Mouse (Mus musculus): ENCODE data around the gene Vti1a. TPM values are rescaled to one million over a fixed set of nuclear protein-coding genes. Genes with fewer than 3 reads are reported as not detected.

The Vti1a gene
- polyA plus RNA-seq, 1 experiment from 2014 or later, result 28.4 TPM

- DNase-seq (ENCODE audit: low spot score) (no peak), ATAC-seq (replicated peaks; ENCODE audit: low FRiP score) (no peak)
- Histone ChIP-seq H3K4me2 (ENCODE audit: low read depth, low read length, severe bottlenecking) (no peak overlapping the region), H3K9me3 (ENCODE audit: control insufficient read depth, low read length) (no peaks in the 10 kb centered on the region), H3K4me3 (ENCODE audit: low read depth, low read length) (no peak overlapping the region), H3K4me1 (replicated peaks; ENCODE audit: control insufficient read depth, insufficient read depth, low read length) (no peaks in the 10 kb centered on the region), H3K27me3 (ENCODE audit: control insufficient read depth, insufficient read depth, low read length) (no peaks in the 10 kb centered on the region), H3K27ac (ENCODE audit: low read depth, low read length) (no peak overlapping the region), H3K9ac (ENCODE audit: low read length) (no peak overlapping the region), H3K36me3 (ENCODE audit: control insufficient read depth, insufficient read depth, low read length) (no peaks in the 10 kb centered on the region; the same call in 1 of the 2 replicates)
- WGBS, result 87% methylated on average over 5 of the region's 5 CpGs
Observed at GRCm38 (mm10) chr19:55508965-55509364, 192.9 kb downstream of the Vti1a start.

GRCm38 (mm10) chr19:55509618-55510017 lies 193.5 kb downstream of the Vti1a start:
- Histone ChIP-seq H3K27ac (ENCODE audit: low read depth, low read length) (no peak overlapping the region), H3K4me3 (ENCODE audit: low read depth, low read length) (no peak overlapping the region), H3K9me3 (ENCODE audit: control insufficient read depth, low read length) (no peaks in the 10 kb centered on the region), H3K4me2 (ENCODE audit: low read depth, low read length, severe bottlenecking) (no peak overlapping the region), H3K4me1 (replicated peaks; ENCODE audit: control insufficient read depth, insufficient read depth, low read length) (no peaks in the 10 kb centered on the region), H3K36me3 (ENCODE audit: control insufficient read depth, insufficient read depth, low read length) (no peaks in the 10 kb centered on the region; the same call in 1 of the 2 replicates), H3K27me3 (ENCODE audit: control insufficient read depth, insufficient read depth, low read length) (no peaks in the 10 kb centered on the region), H3K9ac (ENCODE audit: low read length) (no peak overlapping the region)
- 97% methylated on average over 8 of the region's 8 CpGs for WGBS
- DNase-seq (ENCODE audit: low spot score) (no peak), ATAC-seq (replicated peaks; ENCODE audit: low FRiP score) (no peak)

GRCm38 (mm10) chr19:55513941-55514340 lies 197.8 kb downstream of the Vti1a start:
- Histone ChIP-seq H3K9me3 (ENCODE audit: control insufficient read depth, low read length) (no peaks in the 10 kb centered on the region), H3K36me3 (ENCODE audit: control insufficient read depth, insufficient read depth, low read length) (no peaks in the 10 kb centered on the region), H3K4me3 (ENCODE audit: low read depth, low read length) (no peak overlapping the region), H3K4me1 (replicated peaks; ENCODE audit: control insufficient read depth, insufficient read depth, low read length) (no peaks in the 10 kb centered on the region), H3K9ac (ENCODE audit: low read length) (no peak overlapping the region), H3K27me3 (ENCODE audit: control insufficient read depth, insufficient read depth, low read length) (no peaks in the 10 kb centered on the region), H3K27ac (ENCODE audit: low read depth, low read length) (no peak overlapping the region), H3K4me2 (ENCODE audit: low read depth, low read length, severe bottlenecking) (no peak overlapping the region)
- ATAC-seq (replicated peaks; ENCODE audit: low FRiP score), result no peak
- DNase-seq (ENCODE audit: low spot score), result no peak
- 91% methylated on average over 4 of the region's 4 CpGs for WGBS

- WGBS, result 82% methylated on average over 2 of the region's 2 CpGs
- ATAC-seq (replicated peaks; ENCODE audit: low FRiP score), result no peak
- H3K4me2 ChIP-seq (ENCODE audit: low read depth, low read length, severe bottlenecking), result no peak overlapping the region
Observed at GRCm38 (mm10) chr19:55520236-55520635, 204.1 kb downstream of the Vti1a start.

GRCm38 (mm10) chr19:55523340-55523739 lies 207.2 kb downstream of the Vti1a start:
- Histone ChIP-seq H3K27ac (ENCODE audit: low read depth, low read length) (no peak overlapping the region), H3K4me2 (ENCODE audit: low read depth, low read length, severe bottlenecking) (no peak overlapping the region), H3K27me3 (ENCODE audit: control insufficient read depth, insufficient read depth, low read length) (no peaks in the 10 kb centered on the region), H3K9ac (ENCODE audit: low read length) (no peak overlapping the region), H3K4me1 (replicated peaks; ENCODE audit: control insufficient read depth, insufficient read depth, low read length) (no peaks in the 10 kb centered on the region), H3K36me3 (ENCODE audit: control insufficient read depth, insufficient read depth, low read length) (no peaks in the 10 kb centered on the region), H3K9me3 (ENCODE audit: control insufficient read depth, low read length) (no peaks in the 10 kb centered on the region), H3K4me3 (ENCODE audit: low read depth, low read length) (no peak overlapping the region)
- 77% methylated on average over 9 of the region's 9 CpGs for WGBS
- DNase-seq (ENCODE audit: low spot score) (no peak), ATAC-seq (replicated peaks; ENCODE audit: low FRiP score) (no peak)

More at GRCm38 (mm10) chr19:55520236-55520635, 204.1 kb downstream of the Vti1a start:
- no peak for DNase-seq (ENCODE audit: low spot score)
- no peak overlapping the region for H3K9ac ChIP-seq (ENCODE audit: low read length)
- H3K36me3 ChIP-seq (ENCODE audit: control insufficient read depth, insufficient read depth, low read length), result no peaks in the 10 kb centered on the region
- H3K4me1 ChIP-seq (replicated peaks; ENCODE audit: control insufficient read depth, insufficient read depth, low read length), result no peaks in the 10 kb centered on the region
- H3K4me3 ChIP-seq (ENCODE audit: low read depth, low read length), result no peak overlapping the region
- H3K27me3 ChIP-seq (ENCODE audit: control insufficient read depth, insufficient read depth, low read length), result no peaks in the 10 kb centered on the region
- no peak overlapping the region for H3K27ac ChIP-seq (ENCODE audit: low read depth, low read length)
- H3K9me3 ChIP-seq (ENCODE audit: control insufficient read depth, low read length), result no peaks in the 10 kb centered on the region

- Histone ChIP-seq H3K9ac (ENCODE audit: low read length) (no peak overlapping the region), H3K4me2 (ENCODE audit: low read depth, low read length, severe bottlenecking) (no peak overlapping the region), H3K4me1 (replicated peaks; ENCODE audit: control insufficient read depth, insufficient read depth, low read length) (no peaks in the 10 kb centered on the region), H3K36me3 (ENCODE audit: control insufficient read depth, insufficient read depth, low read length) (no peaks in the 10 kb centered on the region), H3K27me3 (ENCODE audit: control insufficient read depth, insufficient read depth, low read length) (no peaks in the 10 kb centered on the region), H3K9me3 (ENCODE audit: control insufficient read depth, low read length) (no peaks in the 10 kb centered on the region), H3K27ac (ENCODE audit: low read depth, low read length) (no peak overlapping the region), H3K4me3 (ENCODE audit: low read depth, low read length) (no peak overlapping the region)
- ATAC-seq (replicated peaks; ENCODE audit: low FRiP score) (no peak), DNase-seq (ENCODE audit: low spot score) (no peak)
- WGBS, result 93% methylated on average over 7 of the region's 7 CpGs
Observed at GRCm38 (mm10) chr19:55524385-55524784, 208.3 kb downstream of the Vti1a start.

GRCm38 (mm10) chr19:55525056-55525455 lies 209.0 kb downstream of the Vti1a start:
- DNase-seq (ENCODE audit: low spot score), result no peak
- H3K36me3 ChIP-seq (ENCODE audit: control insufficient read depth, insufficient read depth, low read length), result no peaks in the 10 kb centered on the region
- H3K4me3 ChIP-seq (ENCODE audit: low read depth, low read length), result no peak overlapping the region
- H3K27ac ChIP-seq (ENCODE audit: low read depth, low read length), result no peak overlapping the region
- ATAC-seq (replicated peaks; ENCODE audit: low FRiP score), result no peak
- no peaks in the 10 kb centered on the region for H3K9me3 ChIP-seq (ENCODE audit: control insufficient read depth, low read length)
- H3K4me1 ChIP-seq (replicated peaks; ENCODE audit: control insufficient read depth, insufficient read depth, low read length), result no peaks in the 10 kb centered on the region
- WGBS, result 78% methylated on average over 3 of the region's 3 CpGs
- H3K9ac ChIP-seq (ENCODE audit: low read length), result no peak overlapping the region
- H3K27me3 ChIP-seq (ENCODE audit: control insufficient read depth, insufficient read depth, low read length), result no peaks in the 10 kb centered on the region
- H3K4me2 ChIP-seq (ENCODE audit: low read depth, low read length, severe bottlenecking), result no peak overlapping the region

- no peaks in the 10 kb centered on the region for H3K4me1 ChIP-seq (replicated peaks; ENCODE audit: control insufficient read depth, insufficient read depth, low read length)
- H3K27ac ChIP-seq (ENCODE audit: low read depth, low read length), result no peak overlapping the region
- no peaks in the 10 kb centered on the region for H3K27me3 ChIP-seq (ENCODE audit: control insufficient read depth, insufficient read depth, low read length)
- no peak overlapping the region for H3K4me2 ChIP-seq (ENCODE audit: low read depth, low read length, severe bottlenecking)
- no peak overlapping the region for H3K9ac ChIP-seq (ENCODE audit: low read length)
- ATAC-seq (replicated peaks; ENCODE audit: low FRiP score), result no peak
- H3K36me3 ChIP-seq (ENCODE audit: control insufficient read depth, insufficient read depth, low read length), result no peaks in the 10 kb centered on the region
- no peak for DNase-seq (ENCODE audit: low spot score)
- no peak overlapping the region for H3K4me3 ChIP-seq (ENCODE audit: low read depth, low read length)
- H3K9me3 ChIP-seq (ENCODE audit: control insufficient read depth, low read length), result no peaks in the 10 kb centered on the region
- WGBS, result 55% methylated on average over 2 of the region's 2 CpGs
Observed at GRCm38 (mm10) chr19:55526717-55527235, 210.7 kb downstream of the Vti1a start.

GRCm38 (mm10) chr19:55530041-55530440 lies 213.9 kb downstream of the Vti1a start:
- no peak for DNase-seq (ENCODE audit: low spot score)
- 91% methylated on average over 3 of the region's 3 CpGs for WGBS

More at GRCm38 (mm10) chr19:55530041-55530440, 213.9 kb downstream of the Vti1a start:
- Histone ChIP-seq H3K9me3 (ENCODE audit: control insufficient read depth, low read length) (no peaks in the 10 kb centered on the region), H3K4me2 (ENCODE audit: low read depth, low read length, severe bottlenecking) (no peak overlapping the region), H3K9ac (ENCODE audit: low read length) (no peak overlapping the region), H3K4me3 (ENCODE audit: low read depth, low read length) (no peak overlapping the region), H3K27ac (ENCODE audit: low read depth, low read length) (no peak overlapping the region), H3K4me1 (replicated peaks; ENCODE audit: control insufficient read depth, insufficient read depth, low read length) (no peaks in the 10 kb centered on the region), H3K27me3 (ENCODE audit: control insufficient read depth, insufficient read depth, low read length) (no peaks in the 10 kb centered on the region), H3K36me3 (ENCODE audit: control insufficient read depth, insufficient read depth, low read length) (no peaks in the 10 kb centered on the region)
- ATAC-seq (replicated peaks; ENCODE audit: low FRiP score), result no peak

Measured in forebrain, embryonic 11.5 days (tissue).